Mouse (Mus musculus) C2C12 (cell line): ENCODE results near the gene Bst1. TPM values are rescaled to one million over a fixed set of nuclear protein-coding genes. Genes with fewer than 3 reads are reported as not detected.

Source experiments
- H3K27me3 ChIP-seq: one replicate; pipeline ENCODE4 v1.6.1; 2011; ENCODE audit not compliant: control insufficient read depth, insufficient read depth, insufficient read length
- H3K36me3 ChIP-seq: one replicate; pipeline ENCODE4 v1.6.1; 2011; ENCODE audit not compliant: control insufficient read depth, insufficient read depth
- H3K4me3 ChIP-seq: one replicate; pipeline ENCODE4 v1.5.1; 2011; ENCODE audit warnings: mild to moderate bottlenecking, control low read depth; ENCODE audit not compliant: poor library complexity, insufficient read depth, severe bottlenecking
- H3K79me2 ChIP-seq: one replicate; pipeline ENCODE4 v1.6.1; 2011; ENCODE audit not compliant: control insufficient read depth, insufficient read depth
- H3K79me3 ChIP-seq: one replicate; pipeline ENCODE4 v1.6.1; 2011; ENCODE audit warnings: low read depth, control low read depth
- H3ac ChIP-seq: one replicate; pipeline ENCODE3; 2011; ENCODE audit warnings: low read depth; ENCODE audit not compliant: control insufficient read depth, insufficient read length
- CEBPB ChIP-seq: IDR thresholded peaks from one replicate; pipeline ENCODE4 v1.6.1; 2011; ENCODE audit warnings: low read depth, mild to moderate bottlenecking, control low read depth, moderate library complexity
- CTCF ChIP-seq: IDR thresholded peaks from one replicate; pipeline ENCODE4 v1.5.1; 2011; ENCODE audit not compliant: control insufficient read depth, insufficient read depth, insufficient read length
- FOSL1 ChIP-seq: IDR thresholded peaks from one replicate; pipeline ENCODE4 v1.8.0; 2011; ENCODE audit warnings: mild to moderate bottlenecking, low read length; ENCODE audit not compliant: poor library complexity, insufficient read depth, severe bottlenecking
- MAX ChIP-seq: IDR thresholded peaks from one replicate; pipeline ENCODE4 v1.6.1; 2011; ENCODE audit warnings: mild to moderate bottlenecking, control low read depth
- MYOD1 ChIP-seq: IDR thresholded peaks from one replicate; pipeline ENCODE4 v1.6.1; 2011; ENCODE audit warnings: low read depth; ENCODE audit not compliant: control insufficient read depth, insufficient read length
- MYOG ChIP-seq: IDR thresholded peaks from one replicate; pipeline ENCODE4 v1.6.1; 2011; ENCODE audit not compliant: control insufficient read depth, insufficient read length; ENCODE audit errors: extremely low read depth
- USF1 ChIP-seq: IDR thresholded peaks from one replicate; pipeline ENCODE4 v1.6.1; 2011; ENCODE audit warnings: low read depth, mild to moderate bottlenecking, control low read depth, moderate library complexity
- polyA plus RNA-seq: library from polyadenylated mRNA; unstranded; fragments of >200 nt; fragmentation: generic; extraction: Trizol; gene quantifications from one replicate; pipeline ENCODE4 v1.2.1, GENCODE M21; 2012; ENCODE audit warnings: missing spikeins

Gene Bst1
- polyA plus RNA-seq, 1 experiment, result not detected

DNA sequence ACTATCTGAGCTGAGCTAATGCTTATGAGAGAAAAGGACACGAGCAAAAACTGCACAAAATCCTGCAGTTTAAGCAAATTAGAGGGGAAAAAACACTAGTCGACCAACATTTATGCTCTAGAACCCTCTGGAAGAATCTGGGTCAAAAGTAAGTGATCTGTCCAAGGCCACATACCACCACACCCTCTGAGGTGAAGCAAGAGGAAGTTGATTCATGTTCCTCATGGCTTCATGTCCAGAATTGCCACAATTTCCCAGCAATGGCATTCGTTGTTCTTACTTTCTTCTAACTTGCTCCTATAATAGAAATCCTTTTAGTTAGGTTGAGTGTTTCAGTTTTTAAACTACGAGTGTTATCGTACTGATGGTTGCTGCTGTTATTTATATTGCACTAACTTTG is 19.2 kb upstream of the Bst1 start:
- no peak for TF ChIP-seq MYOD1
- TF ChIP-seq CEBPB, result peak; percentile 51
- H3K79me2 ChIP-seq, result no peaks in the 10 kb centered on the region

DNA sequence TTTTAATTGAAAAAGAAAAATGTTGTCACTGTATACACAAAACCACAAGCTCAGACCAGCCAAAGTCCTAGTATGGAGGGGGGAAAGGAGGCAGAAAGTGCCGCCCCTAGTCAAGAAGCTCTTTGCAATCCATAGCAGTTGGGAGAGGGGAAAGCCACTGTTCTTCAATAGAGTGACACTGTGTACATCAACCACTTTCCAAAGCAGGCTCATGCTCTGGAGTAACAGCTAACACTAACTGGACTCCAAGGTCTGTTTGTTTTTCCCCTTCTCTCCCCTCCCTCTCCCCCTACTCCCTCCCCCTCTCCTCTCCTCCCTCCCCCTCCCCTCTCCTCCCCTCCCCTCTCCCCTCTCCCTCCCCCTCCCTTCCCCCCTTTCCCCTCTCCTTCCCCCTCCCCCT is 18.0 kb upstream of the Bst1 start:
- no peaks in the 10 kb centered on the region for H3K79me2 ChIP-seq
- H3ac ChIP-seq, result no peak overlapping the region
- TF ChIP-seq MYOG (no peak), CTCF (no peak), FOSL1 (no peak), CEBPB (no peak), MYOD1 (no peak), MAX (no peak), USF1 (no peak)
- no peak overlapping the region for H3K4me3 ChIP-seq
- H3K36me3 ChIP-seq, result no peaks in the 10 kb centered on the region
- no peaks in the 10 kb centered on the region for H3K79me3 ChIP-seq
- no peaks in the 10 kb centered on the region for H3K27me3 ChIP-seq

More for the DNA sequence above, 19.2 kb upstream of the Bst1 start:
- H3K79me3 ChIP-seq, result no peaks in the 10 kb centered on the region
- H3K4me3 ChIP-seq, result no peak overlapping the region
- no peak overlapping the region for H3ac ChIP-seq
- H3K27me3 ChIP-seq, result no peaks in the 10 kb centered on the region
- no peaks in the 10 kb centered on the region for H3K36me3 ChIP-seq

DNA sequence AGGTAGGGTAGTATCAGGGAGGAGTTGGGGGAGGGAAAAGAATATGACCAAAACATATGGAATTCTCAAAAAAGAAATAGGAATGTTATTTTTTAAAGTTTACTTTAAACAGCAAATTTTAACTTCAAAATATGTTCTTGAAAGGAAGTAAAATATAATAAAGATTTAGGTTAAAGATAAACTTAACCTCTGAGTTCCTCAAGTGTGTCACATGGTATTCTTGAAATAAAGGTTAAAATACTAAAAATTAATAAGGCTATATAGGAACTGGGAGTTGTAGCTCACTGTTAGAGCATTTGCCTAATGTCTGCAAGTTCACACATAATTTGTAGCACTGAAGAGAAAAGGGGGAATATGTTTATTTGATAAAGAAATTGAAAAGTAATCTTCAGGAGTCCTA is 17.4 kb upstream of the Bst1 start:
- Histone ChIP-seq H3K79me2 (no peaks in the 10 kb centered on the region), H3K36me3 (no peaks in the 10 kb centered on the region), H3K27me3 (no peaks in the 10 kb centered on the region), H3K79me3 (no peaks in the 10 kb centered on the region), H3ac (no peak overlapping the region), H3K4me3 (no peak overlapping the region)
- TF ChIP-seq CEBPB (no peak), MAX (no peak), USF1 (no peak), FOSL1 (no peak), MYOG (no peak), CTCF (no peak), MYOD1 (no peak)

DNA sequence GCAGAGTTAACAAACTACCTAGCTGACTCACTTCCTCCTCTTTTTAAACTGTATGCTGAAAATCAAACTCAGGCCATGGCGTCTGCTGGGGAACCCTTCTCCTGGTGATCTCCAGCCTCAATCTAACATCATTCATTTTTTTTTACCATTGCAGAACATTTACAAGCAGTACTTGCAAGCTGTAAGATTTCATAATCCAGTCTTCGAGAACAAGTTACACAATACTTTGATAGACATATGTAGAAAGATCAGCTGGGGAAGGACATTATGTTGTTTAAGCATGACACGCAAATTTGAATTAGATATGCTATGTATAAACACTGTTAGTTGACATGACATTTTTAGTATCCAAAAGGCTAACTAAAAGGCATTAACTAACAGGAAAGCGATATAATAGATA is 16.9 kb upstream of the Bst1 start:
- Histone ChIP-seq H3ac (no peak overlapping the region), H3K79me2 (no peaks in the 10 kb centered on the region), H3K27me3 (no peaks in the 10 kb centered on the region), H3K79me3 (no peaks in the 10 kb centered on the region), H3K36me3 (no peaks in the 10 kb centered on the region), H3K4me3 (no peak overlapping the region)
- TF ChIP-seq CTCF (no peak), CEBPB (no peak), MAX (no peak), MYOD1 (no peak), USF1 (no peak), FOSL1 (no peak), MYOG (no peak)

DNA sequence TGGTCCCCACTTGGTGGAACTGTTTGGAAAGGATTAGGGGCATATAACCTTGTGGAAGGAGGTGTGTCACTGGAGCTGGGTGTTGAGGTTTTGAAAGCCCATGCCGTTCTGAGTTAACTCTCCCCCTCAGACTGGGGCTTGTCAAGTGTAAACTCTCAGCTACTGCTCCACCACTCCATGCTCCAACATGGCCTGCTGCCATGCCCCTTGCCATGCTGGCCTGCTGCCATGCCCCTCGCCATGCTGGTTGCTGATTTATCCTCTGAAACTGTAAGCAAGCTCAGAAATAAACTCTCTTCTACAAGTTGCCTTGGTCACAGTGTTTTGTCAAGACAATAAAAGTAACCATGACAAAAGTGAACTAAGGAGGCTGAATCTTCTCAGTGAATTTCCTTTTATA is 13.3 kb upstream of the Bst1 start:
- TF ChIP-seq MYOD1, result no peak
- no peak for TF ChIP-seq CTCF
- TF ChIP-seq USF1, result no peak
- TF ChIP-seq MYOG, result no peak
- no peak for TF ChIP-seq FOSL1
- TF ChIP-seq MAX, result no peak
- TF ChIP-seq CEBPB, result no peak
- no peaks in the 10 kb centered on the region for H3K36me3 ChIP-seq
- no peaks in the 10 kb centered on the region for H3K79me2 ChIP-seq
- no peak overlapping the region for H3ac ChIP-seq
- H3K27me3 ChIP-seq, result no peaks in the 10 kb centered on the region
- H3K79me3 ChIP-seq, result no peaks in the 10 kb centered on the region
- H3K4me3 ChIP-seq, result no peak overlapping the region

DNA sequence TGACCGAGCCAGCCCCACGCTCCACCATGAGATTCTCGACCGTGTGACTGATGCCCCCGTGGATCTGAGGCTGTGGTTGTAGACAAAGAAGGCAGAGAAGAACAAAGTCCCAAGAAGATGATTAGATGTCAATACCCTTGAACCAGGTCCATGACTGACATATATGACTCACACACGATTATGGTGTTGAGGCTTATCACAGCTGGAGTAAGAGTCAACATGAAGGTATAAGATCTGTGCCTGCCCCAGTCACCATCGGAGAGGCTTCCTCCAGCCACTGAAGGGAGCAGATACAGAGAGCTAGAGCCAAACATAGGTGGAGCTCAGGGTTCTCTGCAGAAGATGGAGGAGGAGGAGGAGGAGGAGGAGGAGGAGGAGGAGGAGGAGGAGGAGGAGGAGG is 12.3 kb upstream of the Bst1 start:
- TF ChIP-seq CEBPB (no peak), USF1 (no peak), CTCF (no peak), MYOD1 (no peak), MYOG (no peak), FOSL1 (no peak), MAX (no peak)
- Histone ChIP-seq H3K4me3 (no peak overlapping the region), H3ac (no peak overlapping the region), H3K36me3 (no peaks in the 10 kb centered on the region), H3K79me3 (no peaks in the 10 kb centered on the region), H3K79me2 (no peaks in the 10 kb centered on the region), H3K27me3 (no peaks in the 10 kb centered on the region)
